Mouse (Mus musculus): ENCODE results near the gene Hist1h2bc.

The Hist1h2bc gene

DNA sequence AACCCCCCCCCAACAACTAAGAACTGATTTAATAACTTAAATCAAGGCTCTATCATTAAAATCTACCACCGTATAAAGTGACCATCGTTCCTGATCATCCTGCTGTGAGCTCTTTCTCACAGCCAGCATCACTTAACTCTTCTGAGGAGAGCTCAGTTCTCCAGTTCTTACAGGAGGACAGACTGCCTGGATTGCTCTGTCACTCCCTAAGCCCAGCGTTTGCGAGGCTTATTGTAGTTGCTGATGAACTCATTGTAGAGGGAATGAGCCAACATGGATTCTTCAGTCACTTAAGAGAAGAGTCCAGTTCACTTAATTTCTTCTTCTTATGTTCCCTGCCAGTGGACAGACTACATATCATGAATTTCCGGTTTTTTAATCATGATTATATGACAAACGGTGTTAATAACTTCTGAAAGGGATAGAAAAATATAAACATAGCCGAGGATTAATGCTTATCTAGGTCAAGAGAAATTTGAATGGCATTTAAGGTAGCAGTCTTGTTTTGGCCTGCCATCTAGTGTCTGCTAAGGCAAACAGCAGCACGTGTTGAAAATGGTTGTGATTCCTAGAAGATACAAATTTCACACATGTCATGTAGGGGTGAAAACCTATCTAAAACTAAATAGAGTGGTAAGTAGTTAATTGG lies 48.3 kb downstream of the Hist1h2bc start:
- peak in 1 of 2 experiments; percentile 34 for DNase-seq (ENCODE audit: low read depth in 2 of 2, low spot score in 2 of 2)

DNA sequence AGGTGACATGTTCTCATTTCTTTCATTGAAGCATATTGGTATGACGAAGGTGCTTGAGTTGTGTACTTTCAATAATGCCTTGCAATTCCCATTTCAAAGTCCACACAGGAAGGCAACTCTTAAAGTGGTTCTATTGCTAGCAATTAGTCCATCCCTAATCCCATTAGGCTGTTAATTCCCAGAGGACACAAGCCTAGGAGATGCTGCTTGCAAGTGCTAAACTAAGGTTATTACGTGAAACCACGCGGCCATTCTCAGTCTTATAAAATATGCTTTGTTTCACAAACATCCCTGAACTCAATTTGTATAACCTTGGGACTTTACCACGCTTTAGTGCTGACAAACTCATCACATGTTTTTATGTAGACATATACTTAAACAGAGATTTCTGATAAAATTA lies 53.1 kb downstream of the Hist1h2bc start:
- no peak for DNase-seq (ENCODE audit: low read depth in 2 of 2, low spot score in 2 of 2)

DNA sequence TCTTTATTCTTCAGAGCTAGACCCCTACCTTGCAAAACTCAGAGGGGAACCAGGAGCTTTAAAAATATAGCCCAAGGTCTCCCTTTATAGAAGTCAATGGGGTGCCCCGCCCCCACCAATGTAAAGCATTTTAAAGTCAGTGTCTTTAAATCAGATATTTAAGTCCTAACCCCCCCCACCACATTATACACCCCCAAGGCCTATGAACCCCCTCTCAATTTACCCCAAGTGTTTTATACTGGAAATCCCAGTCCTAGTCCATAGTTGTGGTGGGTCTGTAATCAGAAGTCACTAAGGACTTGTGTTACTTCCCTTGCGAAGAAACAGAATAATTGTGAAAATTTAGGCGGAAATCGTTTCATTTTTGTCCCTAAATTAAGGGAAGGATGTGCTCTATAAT lies 54.0 kb downstream of the Hist1h2bc start:
- DNase-seq (ENCODE audit: low read depth in 2 of 2, low spot score in 2 of 2) = no peak

DNA sequence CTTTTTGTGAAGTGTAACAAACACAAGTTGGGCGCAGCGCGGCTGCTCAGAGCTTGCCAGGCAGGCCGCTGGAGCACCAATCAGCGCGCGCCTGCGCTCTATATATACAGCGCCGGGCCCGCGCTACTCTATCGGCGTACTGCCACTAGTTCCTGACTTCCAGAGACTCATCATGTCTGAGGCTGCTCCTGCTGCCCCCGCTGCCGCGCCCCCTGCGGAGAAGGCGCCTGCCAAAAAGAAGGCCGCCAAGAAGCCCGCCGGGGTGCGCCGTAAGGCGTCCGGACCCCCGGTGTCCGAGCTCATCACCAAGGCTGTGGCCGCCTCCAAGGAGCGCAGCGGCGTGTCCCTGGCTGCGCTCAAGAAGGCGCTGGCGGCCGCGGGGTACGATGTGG lies 54.7 kb downstream of the Hist1h2bc start, which contains the start of gene Hist1h1c:
Hist1h1c (plus strand) TSS at position 132 of the 392 bp plus-strand sequence.
- DNase-seq (ENCODE audit: low read depth in 2 of 2, low spot score in 2 of 2) = peak; percentile 90 to 91

DNA sequence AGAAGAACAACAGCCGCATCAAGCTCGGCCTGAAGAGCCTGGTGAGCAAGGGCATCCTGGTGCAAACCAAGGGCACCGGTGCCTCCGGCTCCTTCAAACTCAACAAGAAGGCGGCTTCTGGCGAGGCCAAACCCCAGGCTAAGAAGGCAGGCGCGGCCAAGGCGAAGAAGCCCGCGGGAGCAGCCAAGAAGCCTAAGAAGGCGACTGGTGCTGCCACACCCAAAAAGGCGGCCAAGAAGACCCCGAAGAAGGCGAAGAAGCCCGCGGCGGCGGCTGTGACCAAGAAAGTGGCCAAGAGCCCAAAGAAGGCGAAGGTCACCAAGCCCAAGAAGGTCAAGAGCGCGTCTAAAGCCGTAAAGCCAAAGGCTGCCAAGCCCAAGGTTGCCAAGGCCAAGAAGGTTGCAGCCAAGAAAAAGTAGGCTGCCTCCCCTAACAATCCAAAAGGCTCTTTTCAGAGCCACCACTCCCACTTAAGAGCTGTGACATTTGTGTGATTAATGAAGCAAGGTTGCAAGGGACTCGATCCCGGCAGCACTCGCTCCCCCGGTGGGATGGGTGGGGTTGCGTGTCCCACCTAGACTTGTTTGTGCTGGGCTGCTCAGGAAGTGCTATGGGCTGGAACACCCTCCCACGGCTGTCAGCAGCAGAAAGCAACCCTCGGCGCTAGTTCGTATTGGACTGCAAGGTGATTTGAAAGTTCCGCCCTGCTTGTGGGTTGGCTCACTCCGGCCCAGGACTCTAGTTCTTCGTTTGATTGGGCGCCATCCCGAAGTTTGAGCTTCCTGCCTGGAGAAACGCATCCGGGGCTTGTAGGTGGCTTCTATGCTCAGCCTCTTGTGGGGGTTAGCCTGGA lies 55.3 kb downstream of the Hist1h2bc start:
- peak; percentile 88 to 89 for DNase-seq (ENCODE audit: low read depth in 2 of 2, low spot score in 2 of 2)

DNA sequence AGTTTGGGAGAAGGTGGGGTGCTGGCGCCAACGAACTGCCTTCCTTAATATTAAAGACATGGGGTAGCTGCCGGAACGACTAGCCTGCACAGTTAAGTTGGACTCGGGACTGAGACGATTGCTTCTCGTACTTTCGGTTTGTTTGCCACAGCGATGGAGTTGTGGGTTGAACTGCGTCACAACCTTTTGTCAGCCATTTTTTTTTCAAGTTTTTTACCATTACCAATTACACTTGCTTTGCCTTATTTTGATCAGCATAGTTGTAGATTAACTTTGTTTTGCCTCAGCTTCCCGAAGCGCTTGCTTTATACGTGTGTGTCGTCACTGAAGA lies 55.9 kb downstream of the Hist1h2bc start:
- DNase-seq (ENCODE audit: low read depth in 2 of 2, low spot score in 2 of 2) = no peak

DNA sequence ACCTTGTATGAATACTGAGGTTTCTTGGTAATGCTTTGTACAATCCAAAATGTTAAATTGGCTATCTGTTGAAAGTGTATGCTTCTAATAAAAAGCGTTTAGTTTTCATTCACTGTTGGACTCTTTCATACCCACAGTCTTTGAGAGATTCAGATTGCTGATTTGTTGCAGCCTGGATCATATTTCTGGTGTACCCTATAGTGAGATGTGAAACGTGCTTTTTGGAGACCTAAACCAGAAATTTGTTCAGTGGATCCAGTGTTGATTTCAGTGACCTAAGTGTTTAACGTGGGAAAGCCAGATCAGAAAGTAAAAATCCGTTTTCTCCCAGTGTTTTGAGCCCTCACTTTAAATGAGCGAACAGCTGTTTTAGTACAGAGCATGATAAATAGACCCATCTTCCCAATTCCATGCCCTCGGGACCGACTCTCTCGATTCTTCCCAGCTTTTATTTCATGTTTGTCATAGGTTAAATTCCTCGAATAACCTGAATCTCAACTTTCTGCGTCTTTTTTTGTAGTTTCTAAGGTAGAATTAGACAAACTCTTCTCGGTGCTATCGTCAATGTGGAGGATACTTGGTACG lies 56.3 kb downstream of the Hist1h2bc start:
- no peak for DNase-seq (ENCODE audit: low read depth in 2 of 2, low spot score in 2 of 2)

DNA sequence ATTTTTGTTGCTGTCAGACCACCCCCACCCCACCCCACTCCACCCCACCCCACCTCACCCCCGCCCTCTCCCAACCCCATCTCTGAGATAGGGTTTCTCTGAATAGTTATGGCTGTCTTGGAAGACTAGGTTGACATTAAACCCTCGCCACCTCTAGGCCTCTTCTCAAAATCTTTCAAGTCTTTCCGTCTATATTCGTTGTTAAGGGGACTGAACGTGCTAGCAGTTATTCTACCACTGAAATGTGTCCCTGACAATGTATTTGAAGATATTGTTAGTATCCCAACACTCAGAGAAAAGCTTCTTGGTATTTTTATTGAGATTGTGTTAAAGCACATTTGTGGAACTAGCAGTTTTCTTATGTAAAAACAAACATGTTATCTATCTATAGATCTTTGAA lies 56.9 kb downstream of the Hist1h2bc start:
- no peak for DNase-seq (ENCODE audit: low read depth in 2 of 2, low spot score in 2 of 2)

DNA sequence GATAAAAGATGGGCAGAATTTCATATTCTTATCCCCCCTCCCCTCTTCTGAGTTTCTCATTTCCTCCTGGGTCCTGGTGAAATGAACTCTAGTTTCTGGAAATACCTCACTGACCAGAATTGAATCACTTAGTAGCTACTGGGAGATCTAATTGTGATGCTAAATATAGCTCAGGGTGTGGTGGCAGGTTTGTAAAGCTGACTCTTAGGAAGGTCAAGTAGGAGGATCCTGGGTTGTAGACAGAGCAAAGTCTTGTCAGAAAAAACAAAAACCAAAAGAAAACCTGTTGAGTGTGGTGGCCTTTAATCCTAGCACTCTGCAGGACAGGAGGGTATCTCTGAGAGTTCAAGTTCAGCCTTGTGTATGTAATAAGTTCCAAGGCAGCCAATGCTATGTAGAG lies 58.0 kb downstream of the Hist1h2bc start:
- no peak for DNase-seq (ENCODE audit: low read depth in 2 of 2, low spot score in 2 of 2)
